Mouse (Mus musculus) embryonic facial prominence, embryonic 10.5 days (tissue): ENCODE results near the gene Vps11. TPM values are rescaled to one million over a fixed set of nuclear protein-coding genes. Genes with fewer than 3 reads are reported as not detected.
"Not testable (repeated sequence)": the region's sequence is repeated elsewhere in the genome, so short reads cannot be mapped to it uniquely, and the experiment has no call there.

Source experiments
- DNase-seq: peaks from one replicate; pipeline ENCODE4 v3.0.0-alpha.2; 2017; ENCODE audit warnings: low spot score
- H3K27ac ChIP-seq: fragments of 300-500 bp; sonication (generic); replicated peaks from 2 replicates; pipeline ENCODE4 v1.5.1; 2016; ENCODE audit warnings: mild to moderate bottlenecking
- H3K27me3 ChIP-seq: fragments of 300-500 bp; sonication (generic); replicated peaks from 2 replicates; pipeline ENCODE4 v1.6.1; 2016; ENCODE audit warnings: low read depth, mild to moderate bottlenecking; ENCODE audit not compliant: poor library complexity, severe bottlenecking
- H3K36me3 ChIP-seq: fragments of 300-500 bp; sonication (generic); replicated peaks from 2 replicates; pipeline ENCODE4 v1.6.1; 2016; ENCODE audit warnings: mild to moderate bottlenecking, moderate library complexity
- H3K4me1 ChIP-seq: fragments of 300-500 bp; sonication (generic); 2 replicates; pipeline ENCODE4 v1.6.1; 2016
- H3K4me3 ChIP-seq: fragments of 300-500 bp; sonication (generic); 2 replicates; pipeline ENCODE4 v1.5.1; 2016; ENCODE audit warnings: mild to moderate bottlenecking, moderate library complexity
- H3K9me3 ChIP-seq: fragments of 300-500 bp; sonication (generic); 2 replicates; pipeline ENCODE4 v1.6.1; 2016; ENCODE audit warnings: mild to moderate bottlenecking
- WGBS: fragments of 180-500 bp; shearing (Covaris S2); methylation state at CpG from one replicate; pipeline ENCODE4 v1.1.7; 2016; 5-methylcytosine and 5-hydroxymethylcytosine counted together
- microRNA-seq: library from miRNA; unstranded; fragments of <30 nt; microRNA quantifications from one replicate; pipeline ENCODE4, GENCODE M21; 2017
- polyA plus RNA-seq: library from polyadenylated mRNA; unstranded; fragments of >200 nt; fragmentation: Nextera tagmentation; extraction: Ambion mirVana; gene quantifications from 2 replicates; pipeline ENCODE4 v1.2.1, GENCODE M21; 2016

Gene Vps11
- polyA plus RNA-seq, 1 experiment from 2014 or later, result 30.9 TPM

GRCm38 (mm10) chr9:44300001-44300400 is 61.5 kb downstream of the Vps11 start:
- H3K4me3 ChIP-seq, H3K9me3 ChIP-seq, H3K27me3 ChIP-seq, DNase-seq, H3K27ac ChIP-seq: not testable (repeated sequence)
- Histone ChIP-seq H3K36me3 (peaks cover 77% of the 10 kb centered on the region), H3K4me1 (peaks cover 16% of the 10 kb centered on the region)
- 95% methylated on average over 3 of the region's 3 CpGs for WGBS

Small RNA genes within 50 kb of the gene (microRNA-seq; reads per million reads assigned to microRNA genes)
- gene Gm44335 (not detected), gene Mir7085 (not detected)

Other genes starting within 250 kb of the Vps11 start
- 0.31 and 0.49 TPM in 2 replicates for gene Gm49380, start 248.2 kb downstream of the Vps11 start, polyA plus RNA-seq
- 80.1 and 80.9 TPM in 2 replicates for gene Rnf26, start 248.2 kb downstream of the Vps11 start, polyA plus RNA-seq
- gene Mcam, start 227.2 kb downstream of the Vps11 start, polyA plus RNA-seq, result 11.2 and 12.3 TPM in 2 replicates
- 25.4 and 25.5 TPM in 2 replicates for gene Cbl, start 127.6 kb downstream of the Vps11 start, polyA plus RNA-seq
- not detected in 2 replicates for gene Ccdc153, start 121.0 kb downstream of the Vps11 start, polyA plus RNA-seq
- 0.09 TPM in 1 of 2 replicates, not detected in the other for gene Pdzd3, start 110.2 kb downstream of the Vps11 start, polyA plus RNA-seq
- 1.9 and 2.4 TPM in 2 replicates for gene Nlrx1, start 93.1 kb downstream of the Vps11 start, polyA plus RNA-seq
- gene Abcg4, start 73.1 kb downstream of the Vps11 start, polyA plus RNA-seq, result 2.6 and 3.1 TPM in 2 replicates
- 29.6 and 31.4 TPM in 2 replicates for gene Hinfp, start 56.0 kb downstream of the Vps11 start, polyA plus RNA-seq
- gene C2cd2l, start 41.4 kb downstream of the Vps11 start, polyA plus RNA-seq, result 6.8 and 7.8 TPM in 2 replicates
- 53.8 and 53.9 TPM in 2 replicates for gene Dpagt1, start 35.7 kb downstream of the Vps11 start, polyA plus RNA-seq
- 601 and 615 TPM in 2 replicates for gene H2afx, start 27.0 kb downstream of the Vps11 start, polyA plus RNA-seq
- gene Hmbs, start 17.4 kb downstream of the Vps11 start, polyA plus RNA-seq, result 167 and 175 TPM in 2 replicates
- 43.8 and 46.7 TPM in 2 replicates for gene Hyou1, start 17.8 kb upstream of the Vps11 start, polyA plus RNA-seq
- 13.4 and 16.1 TPM in 2 replicates for gene Slc37a4, start 35.2 kb upstream of the Vps11 start, polyA plus RNA-seq
- gene Rps25, start 45.5 kb upstream of the Vps11 start, polyA plus RNA-seq, result 2,417 and 2,419 TPM in 2 replicates
- 178 and 179 TPM in 2 replicates for gene Trappc4, start 45.9 kb upstream of the Vps11 start, polyA plus RNA-seq
- 21.6 and 28.4 TPM in 2 replicates for gene Ccdc84, start 56.9 kb upstream of the Vps11 start, polyA plus RNA-seq
- not detected in 2 replicates for gene Foxr1, start 79.5 kb upstream of the Vps11 start, polyA plus RNA-seq
- 0.41 and 0.59 TPM in 2 replicates for gene Upk2, start 93.3 kb upstream of the Vps11 start, polyA plus RNA-seq
- 7.4 and 7.7 TPM in 2 replicates for gene Bcl9l, start 121.2 kb upstream of the Vps11 start, polyA plus RNA-seq
- gene Cxcr5, start 200.2 kb upstream of the Vps11 start, polyA plus RNA-seq, result not detected in 2 replicates
- gene Ddx6, start 243.2 kb upstream of the Vps11 start, polyA plus RNA-seq, result 21.8 and 23.5 TPM in 2 replicates